Mouse (Mus musculus): ENCODE measurements at regions not wholly inside any gene's neighbourhood (a gene's known extent, or its start where the extent isn't known, plus 50 kb on each side); places are given as distances from the start of the nearest gene placed in this dataset.

DNA sequence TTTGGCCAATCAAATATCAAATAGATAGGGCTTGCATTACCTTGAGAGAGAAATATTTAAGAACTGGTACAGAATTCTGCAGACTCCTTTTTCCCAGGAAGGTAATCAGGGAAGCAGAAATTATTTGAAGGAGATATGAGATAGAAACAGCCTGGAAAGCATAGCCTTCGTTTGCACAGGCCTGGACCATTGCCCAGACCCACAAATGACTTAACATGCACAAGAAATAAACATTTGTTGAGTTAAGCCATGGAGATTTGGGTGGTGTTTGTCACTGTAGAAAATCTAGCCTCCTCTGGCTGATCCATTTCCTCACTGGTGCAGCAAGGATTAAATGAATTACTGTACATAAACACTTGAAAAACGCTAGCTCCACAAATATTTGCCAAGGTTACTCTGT is 233.5 kb downstream of the Qk start:
- TF ChIP-seq POLR2A (IDR thresholded peaks at IDR 0.05; ENCODE audit: low read depth, low read length) (no peak), CTCF (IDR thresholded peaks at IDR 0.05; ENCODE audit: borderline replicate concordance, insufficient read depth, low read length) (no peak)
- Histone ChIP-seq H3K27ac (ENCODE audit: insufficient read depth, low read length) (no peak overlapping the region), H3K4me1 (ENCODE audit: control insufficient read depth, insufficient read depth, low read length) (no peaks in the 10 kb centered on the region), H3K4me3 (ENCODE audit: insufficient read depth, low read length) (no peak overlapping the region)

DNA sequence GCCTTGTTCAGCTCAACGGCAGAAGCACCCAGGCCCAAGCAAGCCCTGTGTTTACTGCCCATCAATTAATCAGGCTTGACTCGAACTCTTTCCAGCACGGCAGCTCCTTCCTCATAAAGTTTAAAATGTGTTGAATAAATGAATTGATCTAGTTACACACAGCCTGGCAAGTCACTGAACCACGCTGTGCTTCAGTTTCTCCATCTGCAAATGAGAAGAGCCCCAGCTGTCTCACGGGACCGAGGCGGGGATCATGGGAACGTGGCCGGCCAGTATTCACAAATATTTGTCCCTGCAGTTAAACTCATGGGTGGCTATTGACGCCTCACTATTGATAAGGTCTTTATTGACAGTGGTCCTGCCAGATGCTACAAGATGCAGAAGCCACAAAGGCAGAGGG is 237.9 kb downstream of the Qk start:
- Histone ChIP-seq H3K4me3 (ENCODE audit: insufficient read depth, low read length) (no peak overlapping the region), H3K4me1 (ENCODE audit: control insufficient read depth, insufficient read depth, low read length) (no peaks in the 10 kb centered on the region), H3K27ac (ENCODE audit: insufficient read depth, low read length) (no peak overlapping the region)
- TF ChIP-seq CTCF (IDR thresholded peaks at IDR 0.05; ENCODE audit: borderline replicate concordance, insufficient read depth, low read length) (no peak), POLR2A (IDR thresholded peaks at IDR 0.05; ENCODE audit: low read depth, low read length) (no peak)

DNA sequence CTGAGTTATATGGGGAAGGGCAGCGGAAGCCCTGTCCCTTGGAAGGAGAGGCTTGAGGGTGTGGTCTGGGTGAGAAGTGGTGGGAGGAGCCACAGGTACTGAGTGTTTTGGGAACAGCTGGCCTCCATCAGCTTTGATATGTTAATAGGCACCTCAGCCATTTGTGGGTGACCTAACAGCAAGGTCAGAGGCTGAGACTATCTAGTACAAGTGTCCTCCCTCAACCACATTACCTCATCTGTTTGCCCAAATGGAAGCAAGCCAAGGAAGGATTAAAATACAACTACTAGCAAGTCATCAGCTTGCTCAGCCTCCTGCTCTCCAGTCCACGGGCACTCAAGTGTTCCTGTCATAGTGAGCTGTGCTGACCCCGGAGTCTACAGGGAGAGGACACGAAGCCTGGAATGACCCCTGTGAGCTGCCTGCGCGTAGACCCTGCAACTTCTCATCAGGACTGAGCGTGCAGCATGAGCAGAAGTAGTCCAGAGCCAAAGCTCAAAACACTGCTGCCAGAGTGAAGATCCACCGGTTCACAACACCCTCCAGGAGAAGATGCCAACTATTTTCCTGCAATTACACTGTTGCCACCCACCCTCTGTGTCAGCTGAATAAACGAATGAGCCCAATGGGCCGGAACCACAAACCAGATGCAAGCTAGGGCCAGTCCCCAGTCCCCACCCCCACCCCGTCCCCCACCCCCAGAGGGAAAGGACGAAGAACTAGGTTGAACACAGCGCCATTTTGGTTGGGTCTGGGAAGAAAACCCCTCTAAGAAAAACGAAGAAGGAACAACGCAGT is 239.6 kb downstream of the Qk start:
- H3K4me1 ChIP-seq (ENCODE audit: control insufficient read depth, insufficient read depth, low read length): no peaks in the 10 kb centered on the region
- H3K27ac ChIP-seq (ENCODE audit: insufficient read depth, low read length): no peak overlapping the region
- no peak overlapping the region for H3K4me3 ChIP-seq (ENCODE audit: insufficient read depth, low read length)
- TF ChIP-seq CTCF (IDR thresholded peaks at IDR 0.05; ENCODE audit: borderline replicate concordance, insufficient read depth, low read length): no peak
- TF ChIP-seq POLR2A (IDR thresholded peaks at IDR 0.05; ENCODE audit: low read depth, low read length): no peak

DNA sequence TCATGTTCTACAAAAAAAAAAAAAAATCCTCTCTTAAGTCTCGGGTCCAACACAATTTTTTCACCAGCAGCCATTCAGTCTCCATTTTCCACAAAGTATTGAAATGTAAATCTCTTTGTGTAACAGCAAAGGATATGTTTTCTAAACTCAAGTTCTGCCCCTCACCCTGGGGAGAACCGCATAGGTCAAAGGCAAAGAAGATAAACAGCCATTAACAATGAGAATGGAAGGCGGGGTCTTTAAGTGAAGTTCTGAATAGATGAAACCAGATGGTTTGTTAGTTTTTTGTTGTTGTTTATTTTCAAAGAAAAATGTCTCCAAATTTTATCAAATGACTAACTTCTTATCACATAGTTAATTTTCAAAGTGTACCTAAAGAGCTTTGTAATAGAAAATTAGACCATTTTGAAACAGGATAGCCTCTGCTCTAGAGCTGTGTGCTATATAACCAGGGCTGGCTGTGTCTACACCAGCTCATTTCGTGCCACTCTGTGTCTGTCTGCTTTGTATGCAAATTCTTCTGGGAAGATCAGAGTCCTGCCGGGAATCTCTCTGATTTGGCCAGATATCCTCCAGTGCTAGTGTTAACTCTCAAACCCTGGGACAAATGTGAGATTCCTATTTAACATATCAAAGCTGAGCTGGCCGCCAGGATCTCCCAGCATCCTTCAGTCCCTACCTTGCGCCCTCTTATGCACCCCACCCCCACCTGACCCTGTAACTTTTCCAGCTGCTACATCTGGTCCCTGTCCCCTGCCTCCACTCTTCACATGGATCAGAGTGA is 240.9 kb downstream of the Qk start:
- H3K4me3 ChIP-seq (ENCODE audit: insufficient read depth, low read length): no peak overlapping the region
- no peaks in the 10 kb centered on the region for H3K4me1 ChIP-seq (ENCODE audit: control insufficient read depth, insufficient read depth, low read length)
- no peak for TF ChIP-seq CTCF (IDR thresholded peaks at IDR 0.05; ENCODE audit: borderline replicate concordance, insufficient read depth, low read length)
- TF ChIP-seq POLR2A (IDR thresholded peaks at IDR 0.05; ENCODE audit: low read depth, low read length): no peak
- H3K27ac ChIP-seq (ENCODE audit: insufficient read depth, low read length): no peak overlapping the region

DNA sequence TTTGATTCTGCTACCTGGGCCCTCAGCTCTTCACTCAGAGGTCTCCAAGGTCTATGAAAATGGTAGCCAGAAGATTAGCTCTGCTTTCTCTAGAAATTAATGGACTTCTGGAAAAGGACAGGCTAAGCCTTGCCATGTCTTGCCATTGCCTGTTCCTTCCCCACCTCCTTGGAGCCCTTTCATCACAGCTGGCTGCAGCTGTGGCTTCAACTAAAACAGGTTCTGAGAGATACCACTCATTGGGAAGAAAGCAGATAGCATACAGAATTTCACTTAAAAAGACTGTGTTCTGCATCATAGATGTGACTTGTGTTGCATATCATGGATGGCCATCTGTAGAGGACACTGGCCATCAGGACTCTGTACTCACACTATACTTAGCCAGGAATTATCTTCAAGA is 246.4 kb downstream of the Qk start:
- TF ChIP-seq POLR2A (IDR thresholded peaks at IDR 0.05; ENCODE audit: low read depth, low read length) (no peak), CTCF (IDR thresholded peaks at IDR 0.05; ENCODE audit: borderline replicate concordance, insufficient read depth, low read length) (no peak)
- Histone ChIP-seq H3K27ac (ENCODE audit: insufficient read depth, low read length) (no peak overlapping the region), H3K4me3 (ENCODE audit: insufficient read depth, low read length) (no peak overlapping the region), H3K4me1 (ENCODE audit: control insufficient read depth, insufficient read depth, low read length) (peaks cover 2% of the 10 kb centered on the region)

DNA sequence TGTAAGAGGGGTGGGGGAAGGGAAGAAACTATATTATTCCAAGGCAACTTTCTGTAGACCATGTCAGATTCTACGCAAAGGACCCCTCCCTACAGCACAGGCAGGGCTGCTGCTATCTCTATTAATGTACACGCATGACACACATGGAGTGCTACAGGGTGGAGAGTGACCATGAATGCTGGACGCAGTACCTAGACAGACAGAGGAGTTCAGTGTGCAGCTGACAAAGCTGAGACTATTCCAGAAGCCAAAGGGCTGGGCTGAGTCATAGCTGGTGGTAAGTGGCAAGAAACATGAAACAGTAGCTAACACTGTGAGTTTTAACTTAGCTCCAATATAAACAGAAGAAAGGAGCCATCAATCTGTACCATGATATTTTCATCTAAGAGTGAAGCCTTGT is 250.4 kb downstream of the Qk start:
- Histone ChIP-seq H3K4me1 (ENCODE audit: control insufficient read depth, insufficient read depth, low read length) (peaks cover 2% of the 10 kb centered on the region), H3K4me3 (ENCODE audit: insufficient read depth, low read length) (no peak overlapping the region), H3K27ac (ENCODE audit: insufficient read depth, low read length) (no peak overlapping the region)
- TF ChIP-seq POLR2A (IDR thresholded peaks at IDR 0.05; ENCODE audit: low read depth, low read length) (no peak), CTCF (IDR thresholded peaks at IDR 0.05; ENCODE audit: borderline replicate concordance, insufficient read depth, low read length) (no peak)

DNA sequence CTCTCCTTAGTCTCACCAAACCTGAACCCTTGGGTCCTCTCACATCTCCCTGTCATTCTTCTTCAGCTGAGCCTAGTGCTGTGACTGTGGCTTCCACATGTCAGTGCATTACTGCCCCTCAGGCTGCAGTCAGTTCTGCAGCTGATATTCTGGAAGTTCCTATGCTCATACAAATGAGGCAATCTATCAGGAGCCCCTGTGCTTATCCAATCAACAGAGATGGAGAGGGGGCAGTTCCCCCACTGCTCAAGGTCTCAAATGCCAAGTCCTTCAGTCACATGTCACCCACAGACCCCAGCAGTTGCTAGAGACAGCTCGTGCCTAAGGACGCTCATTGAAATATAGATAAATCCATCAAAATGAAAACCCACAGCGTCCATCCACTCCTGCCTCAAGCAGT is 254.5 kb downstream of the Qk start:
- Histone ChIP-seq H3K4me3 (ENCODE audit: insufficient read depth, low read length) (no peak overlapping the region), H3K27ac (ENCODE audit: insufficient read depth, low read length) (no peak overlapping the region)

DNA sequence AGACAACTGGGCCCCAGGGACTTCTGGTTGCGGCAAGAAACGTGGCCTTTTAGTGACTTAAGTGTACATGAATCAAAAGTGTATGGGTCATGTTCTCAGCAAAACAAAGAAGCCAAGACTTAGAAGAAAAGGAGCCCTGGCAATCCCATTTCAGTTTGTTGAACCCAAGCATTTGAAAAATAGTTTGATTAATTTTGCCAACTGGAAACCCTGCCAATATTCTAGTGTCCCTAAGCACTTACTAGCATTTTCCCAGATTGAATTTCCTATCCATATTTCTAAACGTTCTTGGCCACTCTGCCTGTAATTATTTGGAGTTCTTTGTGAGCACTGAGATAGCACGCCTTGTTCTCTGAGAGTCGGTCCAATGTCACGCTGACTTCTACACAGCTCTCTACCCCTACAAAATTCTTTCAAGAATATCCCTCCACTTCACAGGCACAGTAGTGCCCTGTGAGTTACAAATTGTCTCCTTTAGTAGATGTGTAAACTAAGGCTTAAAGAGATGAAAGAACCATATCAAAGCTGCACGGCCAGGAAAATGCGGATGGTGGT is 257.0 kb downstream of the Qk start:
- Histone ChIP-seq H3K4me1 (ENCODE audit: control insufficient read depth, insufficient read depth, low read length) (no peaks in the 10 kb centered on the region), H3K4me3 (ENCODE audit: insufficient read depth, low read length) (no peak overlapping the region), H3K27ac (ENCODE audit: insufficient read depth, low read length) (no peak overlapping the region)
- TF ChIP-seq POLR2A (IDR thresholded peaks at IDR 0.05; ENCODE audit: low read depth, low read length): no peak
- TF ChIP-seq CTCF (IDR thresholded peaks at IDR 0.05; ENCODE audit: borderline replicate concordance, insufficient read depth, low read length): no peak

More for the DNA sequence above, 254.5 kb downstream of the Qk start:
- peaks cover 2% of the 10 kb centered on the region for H3K4me1 ChIP-seq (ENCODE audit: control insufficient read depth, insufficient read depth, low read length)
- TF ChIP-seq CTCF (IDR thresholded peaks at IDR 0.05; ENCODE audit: borderline replicate concordance, insufficient read depth, low read length): no peak
- TF ChIP-seq POLR2A (IDR thresholded peaks at IDR 0.05; ENCODE audit: low read depth, low read length): no peak

DNA sequence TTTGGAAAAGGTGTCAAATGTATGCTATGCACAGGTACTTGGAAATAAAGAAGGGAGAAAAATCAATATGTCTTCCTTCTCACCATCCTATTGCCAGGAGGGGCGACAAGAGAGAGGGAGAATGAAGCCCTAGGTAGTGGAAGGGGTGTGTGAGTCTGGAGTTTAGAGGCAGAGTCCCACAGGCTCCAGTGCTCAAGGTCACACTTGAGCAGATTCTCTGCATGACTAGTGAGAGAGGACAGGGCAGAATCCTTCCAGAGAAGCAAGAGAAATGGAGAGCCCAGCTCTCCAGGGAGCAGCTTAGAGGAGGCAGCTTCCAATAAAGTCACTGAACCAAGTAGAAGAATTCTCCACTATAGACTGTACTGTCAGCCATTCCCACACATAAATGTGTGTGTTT is 261.9 kb downstream of the Qk start:
- Histone ChIP-seq H3K4me3 (ENCODE audit: insufficient read depth, low read length) (no peak overlapping the region), H3K27ac (ENCODE audit: insufficient read depth, low read length) (no peak overlapping the region), H3K4me1 (ENCODE audit: control insufficient read depth, insufficient read depth, low read length) (no peaks in the 10 kb centered on the region; the same call in 1 of the 2 replicates)
- TF ChIP-seq CTCF (IDR thresholded peaks at IDR 0.05; ENCODE audit: borderline replicate concordance, insufficient read depth, low read length): no peak
- no peak for TF ChIP-seq POLR2A (IDR thresholded peaks at IDR 0.05; ENCODE audit: low read depth, low read length)

DNA sequence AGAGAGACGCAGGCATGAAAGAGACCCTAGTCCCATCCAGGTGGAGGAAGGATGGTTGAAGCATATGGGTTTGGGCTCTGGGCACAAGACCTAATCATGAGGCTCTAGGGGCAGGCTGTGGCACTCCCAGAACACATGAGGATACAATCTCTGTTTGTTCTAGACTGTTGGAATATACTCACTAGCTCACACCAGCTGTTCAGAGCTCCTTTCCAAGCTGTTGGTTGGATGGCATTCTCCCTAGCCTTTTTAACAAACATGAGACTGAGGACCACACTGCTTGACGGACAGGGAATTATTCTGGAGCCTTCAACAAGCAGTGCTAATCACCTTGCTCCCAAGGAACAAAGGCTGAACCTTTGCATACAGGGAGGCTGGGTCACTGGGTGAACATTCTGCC is 263.6 kb downstream of the Qk start:
- H3K27ac ChIP-seq (ENCODE audit: insufficient read depth, low read length): no peak overlapping the region
- no peak overlapping the region for H3K4me3 ChIP-seq (ENCODE audit: insufficient read depth, low read length)
- no peaks in the 10 kb centered on the region; the same call in 1 of the 2 replicates for H3K4me1 ChIP-seq (ENCODE audit: control insufficient read depth, insufficient read depth, low read length)
- TF ChIP-seq POLR2A (IDR thresholded peaks at IDR 0.05; ENCODE audit: low read depth, low read length) (no peak), CTCF (IDR thresholded peaks at IDR 0.05; ENCODE audit: borderline replicate concordance, insufficient read depth, low read length) (no peak)

Measured in embryonic fibroblast, embryonic 13.5 days (primary cell).